Mouse (Mus musculus): ENCODE measurements around the gene Ngdn. TPM values are rescaled to one million over a fixed set of nuclear protein-coding genes. Genes with fewer than 3 reads are reported as not detected.
"Not testable (repeated sequence)": the region's sequence is repeated elsewhere in the genome, so short reads cannot be mapped to it uniquely, and the experiment has no call there.

The Ngdn gene
- 55.7 and 60.8 TPM in 2 replicates for polyA plus RNA-seq (2016; fragmentation: Nextera tagmentation; extraction: Ambion mirVana)

DNA sequence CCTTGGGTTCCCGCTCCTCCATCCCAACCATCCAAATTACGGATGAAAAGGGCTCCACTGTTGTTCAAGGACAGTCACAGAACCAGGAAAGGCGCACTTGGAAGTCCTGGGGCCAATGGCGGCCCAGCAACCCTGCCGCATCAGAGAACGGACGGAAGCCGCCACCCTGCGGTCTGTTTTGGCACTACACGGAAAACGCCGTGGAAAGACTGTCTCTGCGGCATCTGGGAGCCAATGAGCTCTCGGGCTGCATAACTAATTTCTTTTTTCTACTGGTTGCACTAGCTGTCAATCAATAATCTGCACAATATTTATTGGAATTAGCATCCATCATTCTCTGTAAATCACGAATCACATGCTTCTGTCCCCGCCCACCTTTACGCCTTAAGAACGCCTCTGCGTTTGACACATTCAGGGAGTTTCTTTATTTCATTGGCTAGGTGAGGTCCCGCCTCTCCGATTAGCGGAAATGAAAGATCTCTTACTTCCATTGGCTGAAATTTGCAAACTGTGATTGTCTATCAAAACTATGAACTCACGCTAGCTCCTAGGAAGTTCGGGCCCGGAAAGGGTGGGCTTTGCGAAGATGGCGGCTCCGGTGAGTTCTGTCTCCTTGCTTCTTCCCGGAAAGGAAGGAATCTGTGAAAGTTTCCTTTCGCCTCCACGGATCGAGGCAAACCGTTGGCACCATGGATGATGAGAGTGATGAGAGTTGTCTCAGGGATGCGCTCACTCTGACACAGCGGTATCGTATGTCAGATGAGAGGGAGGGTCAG lies at the start of gene Ngdn:
Gene Ngdn, plus strand, starts transcription at position 464 of the 776 bp plus-strand sequence.
- peak within 1 kb of the TSS; percentile 96 for H3K27ac ChIP-seq (ENCODE audit: poor library complexity, severe bottlenecking)
- WGBS: under 1% methylated on average over 36 of the region's 36 CpGs
- H3K27me3 ChIP-seq (replicated peaks): no peaks in the 10 kb centered on the region
- H3K36me3 ChIP-seq: peaks cover 20% of the 10 kb centered on the region
- H3K4me3 ChIP-seq: peak within 1 kb of the TSS; percentile 59
- peaks cover 3% of the 10 kb centered on the region for H3K9me3 ChIP-seq (replicated peaks)
- peak within 1 kb of the TSS; percentile 71 for H3K9ac ChIP-seq
- peaks cover 6% of the 10 kb centered on the region; the same call in 1 of the 2 replicates for H3K4me1 ChIP-seq (replicated peaks)
- peak; percentile 95 for ATAC-seq (ENCODE audit: insufficient number of reproducible peaks, low FRiP score)
- peak within 1 kb of the TSS; percentile 83 for H3K4me2 ChIP-seq

GRCm38 (mm10) chr14:54965631-54966030 lies 49.6 kb upstream of the Ngdn start:
- H3K4me1 ChIP-seq (replicated peaks): peaks cover 55% of the 10 kb centered on the region
- peaks cover 46% of the 10 kb centered on the region for H3K36me3 ChIP-seq
- H3K4me2 ChIP-seq: peak overlapping the region; percentile 68
- no peaks in the 10 kb centered on the region for H3K9me3 ChIP-seq (replicated peaks)
- WGBS: 42% methylated on average over 6 of the region's 6 CpGs
- H3K27ac ChIP-seq (ENCODE audit: poor library complexity, severe bottlenecking): peak overlapping the region; percentile 94
- ATAC-seq (ENCODE audit: insufficient number of reproducible peaks, low FRiP score): no peak
- H3K4me3 ChIP-seq: peak overlapping the region; percentile 61
- H3K9ac ChIP-seq: peak overlapping the region; percentile 88
- no peaks in the 10 kb centered on the region for H3K27me3 ChIP-seq (replicated peaks)

GRCm38 (mm10) chr14:54966320-54966977 lies 48.8 kb upstream of the Ngdn start, which contains the start of gene Myh6:
Myh6 (minus strand) TSS chr14:54966927.
- Histone ChIP-seq H3K27ac (ENCODE audit: poor library complexity, severe bottlenecking) (peak within 1 kb of the TSS; percentile 94), H3K36me3 (peaks cover 46% of the 10 kb centered on the region), H3K27me3 (replicated peaks) (no peaks in the 10 kb centered on the region), H3K4me1 (replicated peaks) (peaks cover 52% of the 10 kb centered on the region), H3K4me3 (peak within 1 kb of the TSS; percentile 61), H3K4me2 (peak within 1 kb of the TSS; percentile 68), H3K9me3 (replicated peaks) (no peaks in the 10 kb centered on the region), H3K9ac (peak within 1 kb of the TSS; percentile 88)
- WGBS: 41% methylated on average over 7 of the region's 7 CpGs
- ATAC-seq (ENCODE audit: insufficient number of reproducible peaks, low FRiP score): peak; percentile 55

DNA sequence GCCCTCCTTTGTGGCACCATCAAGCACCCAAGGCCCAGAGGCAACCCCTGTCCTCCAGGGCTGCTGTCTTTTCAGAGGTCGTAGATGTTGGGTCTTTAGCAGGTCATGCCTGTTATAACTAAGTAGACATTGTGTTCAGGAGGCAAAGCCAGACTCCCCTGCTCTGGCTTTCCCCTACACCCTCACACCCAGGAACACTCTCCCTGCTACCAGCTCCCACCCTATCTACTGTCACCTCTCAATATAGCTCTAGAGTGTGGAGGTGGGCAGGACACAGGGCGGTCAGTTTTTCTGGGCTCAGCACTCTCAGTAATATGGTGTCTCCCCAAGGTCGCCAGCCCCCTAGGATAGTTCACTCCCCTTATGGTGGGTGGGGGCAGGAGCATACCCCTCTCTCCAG lies 47.4 kb upstream of the Ngdn start:
- H3K36me3 ChIP-seq: peaks cover 42% of the 10 kb centered on the region
- no peak overlapping the region for H3K4me3 ChIP-seq
- H3K4me2 ChIP-seq: peak overlapping the region; percentile 68
- no peaks in the 10 kb centered on the region for H3K9me3 ChIP-seq (replicated peaks)
- H3K27me3 ChIP-seq (replicated peaks): no peaks in the 10 kb centered on the region
- 51% methylated on average over 3 of the region's 3 CpGs for WGBS
- peaks cover 53% of the 10 kb centered on the region for H3K4me1 ChIP-seq (replicated peaks)
- peak overlapping the region; percentile 94 for H3K27ac ChIP-seq (ENCODE audit: poor library complexity, severe bottlenecking)
- H3K9ac ChIP-seq: peak overlapping the region; percentile 88
- peak; percentile 25 for ATAC-seq (ENCODE audit: insufficient number of reproducible peaks, low FRiP score)

GRCm38 (mm10) chr14:54968344-54968743 lies 46.9 kb upstream of the Ngdn start:
- Histone ChIP-seq H3K9me3 (replicated peaks) (no peaks in the 10 kb centered on the region), H3K4me2 (0 out of 2 replicates have a peak overlapping the region, but pooled peaks have one; percentile 68), H3K27me3 (replicated peaks) (no peaks in the 10 kb centered on the region), H3K36me3 (peaks cover 44% of the 10 kb centered on the region), H3K27ac (ENCODE audit: poor library complexity, severe bottlenecking) (peak overlapping the region; percentile 94), H3K4me3 (no peak overlapping the region), H3K9ac (0 out of 2 replicates have a peak overlapping the region, but pooled peaks have one; percentile 37), H3K4me1 (replicated peaks) (peaks cover 55% of the 10 kb centered on the region)
- peak; percentile 54 for ATAC-seq (ENCODE audit: insufficient number of reproducible peaks, low FRiP score)

DNA sequence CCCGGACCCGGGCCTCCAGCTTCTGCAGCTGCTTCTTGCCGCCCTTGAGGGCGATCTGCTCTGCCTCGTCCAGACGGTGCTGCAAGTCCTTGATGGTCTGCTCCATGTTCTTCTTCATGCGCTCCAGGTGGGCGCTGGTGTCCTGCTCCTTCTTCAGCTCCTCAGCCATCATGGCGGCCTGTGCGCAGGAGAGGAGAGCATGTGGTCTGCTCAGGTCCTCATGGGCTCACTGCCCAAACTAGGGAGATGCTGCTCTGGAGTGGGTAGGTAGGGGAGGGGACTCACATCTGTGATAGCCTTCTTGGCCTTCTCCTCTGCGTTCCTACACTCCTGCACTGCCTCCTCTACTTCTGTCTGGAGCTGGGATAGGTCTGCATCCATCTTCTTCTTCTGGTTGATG lies 42.5 kb upstream of the Ngdn start:
- H3K9me3 ChIP-seq (replicated peaks); H3K27me3 ChIP-seq (replicated peaks); H3K4me3 ChIP-seq; H3K4me2 ChIP-seq; ATAC-seq (ENCODE audit: insufficient number of reproducible peaks, low FRiP score): not testable (repeated sequence)
- Histone ChIP-seq H3K27ac (ENCODE audit: poor library complexity, severe bottlenecking) (peak overlapping the region; percentile 94), H3K9ac (peak overlapping the region; percentile 54; the same call in 1 of the 2 replicates), H3K36me3 (peaks cover 70% of the 10 kb centered on the region), H3K4me1 (replicated peaks) (peaks cover 60% of the 10 kb centered on the region)
- 75% methylated on average over 11 of the region's 11 CpGs for WGBS

DNA sequence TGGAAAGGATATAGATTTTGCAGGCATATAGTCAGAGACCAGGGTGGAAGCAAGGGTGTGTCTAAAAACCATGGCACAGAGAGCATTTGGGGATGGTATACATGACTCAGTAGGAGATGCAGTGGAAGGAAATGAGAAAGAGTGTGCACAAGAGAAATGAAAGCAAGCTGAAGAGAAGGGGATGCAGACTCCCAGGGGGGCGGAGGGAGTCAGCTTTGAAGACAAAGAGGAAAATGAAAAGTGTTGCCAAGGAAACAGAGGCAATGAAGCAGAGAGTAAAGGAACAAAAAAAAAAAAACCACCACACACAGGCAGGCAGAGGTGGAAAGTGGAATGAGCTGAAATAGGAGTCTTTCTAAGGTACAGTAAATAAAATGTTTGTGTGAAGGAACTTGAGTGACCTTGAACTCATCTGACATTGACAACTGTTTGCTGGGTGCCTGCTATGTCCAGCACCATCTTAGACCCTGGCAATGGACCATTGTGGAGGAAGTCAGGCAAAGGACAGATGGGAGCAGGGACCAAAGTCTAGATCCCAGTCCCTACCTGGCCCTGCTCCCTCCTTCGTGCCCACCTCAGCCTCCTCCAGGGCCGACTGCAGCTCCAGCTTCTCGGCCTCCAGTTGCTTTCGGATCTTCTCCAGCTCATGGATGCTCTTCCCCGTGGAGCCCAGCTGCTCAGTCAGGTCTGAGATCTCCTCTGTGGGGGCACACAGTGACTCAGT lies 41.0 kb upstream of the Ngdn start:
- Histone ChIP-seq H3K9ac (peak overlapping the region; percentile 54), H3K36me3 (peaks cover 83% of the 10 kb centered on the region), H3K4me1 (replicated peaks) (peaks cover 57% of the 10 kb centered on the region), H3K4me2 (no peak overlapping the region), H3K27me3 (replicated peaks) (no peaks in the 10 kb centered on the region), H3K27ac (ENCODE audit: poor library complexity, severe bottlenecking) (peak overlapping the region; percentile 94), H3K9me3 (replicated peaks) (no peaks in the 10 kb centered on the region), H3K4me3 (no peak overlapping the region)
- 80% methylated on average over 6 of the region's 6 CpGs for WGBS
- ATAC-seq (ENCODE audit: insufficient number of reproducible peaks, low FRiP score): no peak

DNA sequence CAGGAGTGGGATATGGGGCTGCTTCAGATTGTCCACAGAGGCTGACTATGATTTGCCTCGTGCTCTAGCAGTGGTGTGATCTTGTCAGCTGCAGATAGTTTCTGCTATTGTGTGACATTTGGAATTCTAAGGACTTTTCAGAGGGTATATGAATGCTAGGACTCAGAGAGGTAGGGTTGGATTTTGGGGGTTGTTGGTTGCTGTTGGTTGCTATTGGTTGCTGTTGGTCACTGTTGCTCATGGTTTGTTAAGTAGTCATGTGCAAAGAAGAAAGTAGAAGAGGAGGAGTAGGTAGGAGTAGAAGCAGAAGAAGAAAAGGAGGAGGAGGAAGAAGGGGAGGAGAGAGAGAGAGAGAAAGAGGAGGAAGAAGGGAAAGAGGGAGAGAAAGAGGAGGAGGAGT lies 38.6 kb upstream of the Ngdn start, which contains the start of gene Gm17428:
Gene Gm17428, plus strand, starts transcription at position 301 of the 400 bp plus-strand sequence.
- peak within 1 kb of the TSS; percentile 50 for H3K9ac ChIP-seq
- no peaks in the 10 kb centered on the region for H3K27me3 ChIP-seq (replicated peaks)
- H3K9me3 ChIP-seq (replicated peaks): no peaks in the 10 kb centered on the region
- 40% methylated on average over 1 of the region's 1 CpGs for WGBS
- H3K4me2 ChIP-seq: 0 out of 2 replicates have a peak within 1 kb of the TSS, but pooled peaks have one; percentile 10
- H3K36me3 ChIP-seq: peaks cover 77% of the 10 kb centered on the region
- H3K4me3 ChIP-seq: no peak within 1 kb of the TSS
- peak within 1 kb of the TSS; percentile 84 for H3K27ac ChIP-seq (ENCODE audit: poor library complexity, severe bottlenecking)
- ATAC-seq (ENCODE audit: insufficient number of reproducible peaks, low FRiP score): no peak
- H3K4me1 ChIP-seq (replicated peaks): peaks cover 49% of the 10 kb centered on the region

DNA sequence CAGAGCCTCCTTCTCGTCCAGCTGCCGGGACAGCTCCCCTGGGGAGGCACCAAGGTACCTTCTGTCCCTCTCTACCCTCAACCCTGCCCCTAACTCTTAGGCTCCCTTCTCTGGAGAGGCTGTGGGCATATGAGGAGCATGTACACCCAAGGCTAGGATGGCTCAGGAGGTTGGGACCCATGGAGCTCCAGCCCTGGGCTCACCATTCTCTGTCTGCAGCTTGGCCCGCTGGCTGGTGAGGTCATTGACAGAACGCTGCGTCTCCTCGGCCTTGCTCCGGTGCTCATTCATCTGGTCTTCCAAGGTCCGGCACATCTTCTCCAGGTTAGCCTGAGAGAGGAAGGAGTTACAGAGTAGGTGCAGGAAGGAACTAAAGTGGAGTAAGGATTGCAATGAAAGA lies 36.6 kb upstream of the Ngdn start:
- H3K9me3 ChIP-seq (replicated peaks): no peaks in the 10 kb centered on the region
- H3K27me3 ChIP-seq (replicated peaks): no peaks in the 10 kb centered on the region
- H3K36me3 ChIP-seq: peaks cover 80% of the 10 kb centered on the region
- ATAC-seq (ENCODE audit: insufficient number of reproducible peaks, low FRiP score): no peak
- 73% methylated on average over 8 of the region's 8 CpGs for WGBS
- H3K4me3 ChIP-seq: no peak overlapping the region
- H3K4me1 ChIP-seq (replicated peaks): peaks cover 35% of the 10 kb centered on the region
- H3K9ac ChIP-seq: peak overlapping the region; percentile 64
- peak overlapping the region; percentile 42 for H3K4me2 ChIP-seq
- H3K27ac ChIP-seq (ENCODE audit: poor library complexity, severe bottlenecking): peak overlapping the region; percentile 84

DNA sequence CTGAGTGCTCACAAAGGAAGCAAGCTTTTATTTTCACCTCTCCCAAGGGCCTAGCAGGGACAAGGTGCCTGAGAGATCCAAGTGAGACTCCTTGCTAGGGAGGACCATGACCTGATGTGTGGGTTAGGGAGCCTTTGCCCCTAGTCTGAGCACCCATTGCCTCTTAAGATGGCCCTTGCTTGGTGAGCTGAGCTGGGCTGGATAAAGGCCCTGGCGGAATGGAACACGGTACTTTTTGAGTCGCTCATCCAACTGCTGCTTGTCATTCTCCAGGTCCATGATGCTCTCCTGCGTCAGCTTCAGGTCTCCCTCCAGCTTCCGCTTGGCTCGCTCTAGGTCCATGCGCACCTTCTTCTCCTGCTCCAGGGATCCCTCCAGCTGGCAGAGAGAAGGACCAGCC lies 33.3 kb upstream of the Ngdn start:
- WGBS: 84% methylated on average over 7 of the region's 7 CpGs
- Histone ChIP-seq H3K4me3 (no peak overlapping the region), H3K4me1 (replicated peaks) (peaks cover 26% of the 10 kb centered on the region), H3K27ac (ENCODE audit: poor library complexity, severe bottlenecking) (peak overlapping the region; percentile 72), H3K9me3 (replicated peaks) (no peaks in the 10 kb centered on the region), H3K4me2 (peak overlapping the region; percentile 69), H3K27me3 (replicated peaks) (0 out of 2 replicates have a peak, but pooled peaks cover 3% of the 10 kb centered on the region), H3K9ac (peak overlapping the region; percentile 75), H3K36me3 (peaks cover 80% of the 10 kb centered on the region)
- no peak for ATAC-seq (ENCODE audit: insufficient number of reproducible peaks, low FRiP score)
